Mouse (Mus musculus) spleen, adult 2 months (tissue): ENCODE measurements around the gene Grtp1. TPM values are rescaled to one million over a fixed set of nuclear protein-coding genes. Genes with fewer than 3 reads are reported as not detected.

Experiments used
- DNase-seq, 2 experiments: peaks; one replicate each; pipeline versions ENCODE4 v3.0.0 to v3.0.0-alpha.2; 2012 to 2021; ENCODE audit warnings: low spot score in 2 of 2, low read depth in 1 of 2
- H3K27ac ChIP-seq: fragments of 200-500 bp; 2 replicates; pipeline ENCODE4 v1.5.1; 2012; ENCODE audit warnings: low read length, inconsistent platforms; ENCODE audit not compliant: insufficient read depth
- H3K27me3 ChIP-seq: fragments of 200-500 bp; 2 replicates; pipeline ENCODE4 v1.6.1; 2012; ENCODE audit warnings: mild to moderate bottlenecking, moderate library complexity, low read length, inconsistent platforms; ENCODE audit not compliant: control insufficient read depth, insufficient read depth
- H3K36me3 ChIP-seq: fragments of 200-500 bp; 2 replicates; pipeline ENCODE4 v1.6.1; 2012; ENCODE audit warnings: mild to moderate bottlenecking, low read length, inconsistent platforms; ENCODE audit not compliant: control insufficient read depth, insufficient read depth
- H3K4me1 ChIP-seq: fragments of 200-500 bp; 2 replicates; pipeline ENCODE4 v1.6.1; 2011; ENCODE audit warnings: inconsistent platforms; ENCODE audit not compliant: control insufficient read depth, insufficient read depth, insufficient read length
- H3K4me3 ChIP-seq: fragments of 200-500 bp; 2 replicates; pipeline ENCODE4 v1.5.1; 2011; ENCODE audit warnings: mild to moderate bottlenecking, inconsistent platforms; ENCODE audit not compliant: insufficient read depth, insufficient read length; ENCODE audit errors: extremely low read depth
- CTCF ChIP-seq: fragments of 200-500 bp; IDR thresholded peaks from 2 replicates; pipeline ENCODE4 v1.5.1; 2011; ENCODE audit warnings: mild to moderate bottlenecking, inconsistent platforms; ENCODE audit not compliant: insufficient read depth, insufficient read length, insufficient replicate concordance; ENCODE audit errors: extremely low read depth
- POLR2A ChIP-seq: fragments of 200-500 bp; IDR thresholded peaks from 2 replicates; pipeline ENCODE4 v1.6.1; 2011; ENCODE audit warnings: low read depth, low read length, inconsistent platforms
- WGBS: fragments of 180-500 bp; shearing (Covaris S2); methylation state at CpG from one replicate; pipeline ENCODE4 v1.1.7; 2018; 5-methylcytosine and 5-hydroxymethylcytosine counted together
- polyA plus RNA-seq: library from polyadenylated mRNA; depleted of rRNA; stranded (reverse); fragments of >200 nt; gene quantifications from 2 replicates; pipeline ENCODE4 v1.2.3, GENCODE M21; 2012

The Grtp1 gene
- polyA plus RNA-seq, 1 experiment = 1.6 TPM

GRCm38 (mm10) chr8:13178137-13178536 lies 22.3 kb downstream of the Grtp1 start:
- H3K4me3 ChIP-seq = no peak overlapping the region
- peaks cover 24% of the 10 kb centered on the region for H3K36me3 ChIP-seq
- no peak for TF ChIP-seq CTCF
- TF ChIP-seq POLR2A = no peak
- no peaks in the 10 kb centered on the region for H3K27me3 ChIP-seq
- no peak for DNase-seq
- H3K4me1 ChIP-seq = no peaks in the 10 kb centered on the region
- WGBS = 87% methylated on average over 5 of the region's 5 CpGs
- no peak overlapping the region for H3K27ac ChIP-seq

DNA sequence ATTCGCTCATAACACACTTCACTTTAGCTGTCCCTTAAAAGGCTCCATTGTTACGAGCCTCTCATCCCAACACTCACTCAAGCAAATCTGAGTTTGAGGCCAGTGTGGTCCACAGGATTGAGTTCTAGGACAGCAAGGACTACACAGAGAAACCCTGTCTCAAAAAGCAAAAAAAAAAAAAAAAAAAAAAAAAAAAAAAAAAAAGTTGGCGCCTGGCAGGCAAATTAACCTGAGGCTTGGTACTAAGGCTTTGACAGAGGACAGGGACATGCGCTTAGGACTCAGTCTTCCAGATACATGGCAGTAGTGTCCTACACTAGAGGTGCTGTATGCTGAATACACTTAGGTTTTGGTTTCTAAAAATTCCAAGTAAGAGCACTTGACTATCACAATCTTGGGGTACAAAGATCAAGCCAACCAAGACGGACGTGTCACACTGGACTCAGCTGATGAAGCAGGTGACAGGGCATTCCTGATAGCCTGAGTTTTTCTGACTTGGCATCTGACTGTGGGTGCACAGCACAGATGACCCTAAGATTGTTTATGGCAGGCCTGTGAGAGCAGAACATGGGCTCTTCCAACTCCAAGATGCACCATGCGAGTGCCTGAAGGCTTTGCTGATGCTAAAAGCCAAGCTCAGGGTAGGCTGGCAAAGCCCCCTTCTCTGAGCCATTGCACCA lies 23.1 kb downstream of the Grtp1 start:
- H3K27ac ChIP-seq = no peak overlapping the region
- no peak overlapping the region for H3K4me3 ChIP-seq
- whole genome bisulfite sequencing = 90% methylated on average over 7 of the region's 7 CpGs
- H3K4me1 ChIP-seq = no peaks in the 10 kb centered on the region
- TF ChIP-seq POLR2A (no peak), CTCF (no peak)
- H3K27me3 ChIP-seq = no peaks in the 10 kb centered on the region
- peaks cover 27% of the 10 kb centered on the region for H3K36me3 ChIP-seq
- DNase-seq = no peak

DNA sequence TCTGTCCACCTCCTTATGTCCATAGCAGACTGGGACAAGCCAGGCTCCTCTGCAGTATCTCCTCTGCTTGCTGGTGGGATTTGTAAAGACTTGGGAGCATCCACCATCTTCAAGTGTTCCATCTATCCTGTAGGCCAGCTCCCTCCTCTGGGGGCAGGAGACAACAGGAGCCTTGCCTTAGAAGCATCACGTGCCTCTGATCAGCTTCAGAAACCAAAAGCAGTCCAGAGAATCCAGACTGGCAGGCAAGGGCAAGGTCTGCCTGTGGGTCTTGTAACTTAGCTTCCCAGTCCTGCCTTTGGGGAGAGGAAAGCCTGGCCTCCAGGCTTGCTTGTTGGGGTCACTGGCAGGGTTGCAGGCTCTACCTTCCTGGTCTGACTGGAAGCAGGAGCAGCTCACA lies 24.8 kb downstream of the Grtp1 start:
- WGBS = 97% methylated on average over 1 of the region's 1 CpGs

DNA sequence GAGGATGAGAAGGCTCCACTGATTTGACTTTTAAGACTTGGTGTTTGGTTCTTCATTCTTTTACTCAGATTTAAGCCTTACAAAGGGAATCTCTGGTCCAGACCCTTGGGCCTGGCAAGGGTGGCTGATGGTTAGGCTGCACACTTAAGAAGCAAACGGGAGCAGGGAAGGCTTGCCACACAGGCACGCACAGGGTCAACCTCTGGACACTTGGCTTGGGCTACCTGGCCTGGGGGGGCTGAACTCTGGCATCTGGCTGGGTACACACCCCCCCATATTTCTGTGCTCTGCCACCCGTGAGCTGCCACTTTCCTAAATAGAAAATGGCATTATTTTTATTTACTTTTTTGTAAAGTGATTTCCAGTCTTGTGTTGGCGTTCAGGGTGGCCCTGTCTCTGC lies 25.6 kb downstream of the Grtp1 start:
- Histone ChIP-seq H3K27ac (no peak overlapping the region), H3K36me3 (peaks cover 36% of the 10 kb centered on the region), H3K4me1 (no peaks in the 10 kb centered on the region), H3K4me3 (no peak overlapping the region), H3K27me3 (no peaks in the 10 kb centered on the region)
- DNase-seq = no peak
- TF ChIP-seq CTCF (no peak), POLR2A (no peak)
- 92% methylated on average over 4 of the region's 4 CpGs for WGBS

More for the DNA sequence above, 24.8 kb downstream of the Grtp1 start:
- no peak for DNase-seq
- Histone ChIP-seq H3K27me3 (no peaks in the 10 kb centered on the region), H3K4me3 (no peak overlapping the region), H3K4me1 (no peaks in the 10 kb centered on the region), H3K27ac (no peak overlapping the region), H3K36me3 (peaks cover 33% of the 10 kb centered on the region)
- TF ChIP-seq CTCF (no peak), POLR2A (no peak)

DNA sequence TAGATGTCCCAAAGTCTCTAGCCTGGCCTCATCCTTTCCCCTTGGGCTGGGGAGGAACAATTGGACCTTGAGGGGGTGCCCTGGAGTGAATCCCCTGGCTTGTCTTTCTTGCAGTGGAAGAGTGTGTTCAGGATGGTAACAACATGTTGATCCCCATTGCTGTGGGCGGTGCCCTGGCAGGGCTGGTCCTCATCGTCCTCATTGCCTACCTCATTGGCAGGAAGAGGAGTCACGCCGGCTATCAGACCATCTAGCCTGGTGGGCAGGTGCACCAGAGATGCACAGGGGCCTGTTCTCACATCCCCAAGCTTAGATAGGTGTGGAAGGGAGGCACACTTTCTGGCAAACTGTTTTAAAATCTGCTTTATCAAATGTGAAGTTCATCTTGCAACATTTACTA lies 26.1 kb downstream of the Grtp1 start:
- H3K4me3 ChIP-seq = no peak overlapping the region
- no peak overlapping the region for H3K27ac ChIP-seq
- no peaks in the 10 kb centered on the region for H3K27me3 ChIP-seq
- 95% methylated on average over 4 of the region's 4 CpGs for WGBS
- no peaks in the 10 kb centered on the region for H3K4me1 ChIP-seq
- TF ChIP-seq CTCF (no peak), POLR2A (no peak)
- peaks cover 37% of the 10 kb centered on the region for H3K36me3 ChIP-seq
- DNase-seq = no peak

- peaks cover 42% of the 10 kb centered on the region for H3K36me3 ChIP-seq
- H3K27me3 ChIP-seq = no peaks in the 10 kb centered on the region
- TF ChIP-seq CTCF (no peak), POLR2A (no peak)
- H3K4me1 ChIP-seq = no peaks in the 10 kb centered on the region
- 37% methylated on average over 1 of the region's 1 CpGs for WGBS
- no peak for DNase-seq
- no peak overlapping the region for H3K27ac ChIP-seq
- H3K4me3 ChIP-seq = no peak overlapping the region
Measured at GRCm38 (mm10) chr8:13170510-13170909, 29.9 kb downstream of the Grtp1 start.

GRCm38 (mm10) chr8:13164361-13164760 lies 36.1 kb downstream of the Grtp1 start:
- TF ChIP-seq POLR2A (no peak), CTCF (no peak)
- no peaks in the 10 kb centered on the region for H3K27me3 ChIP-seq
- no peak for DNase-seq
- 87% methylated on average over 5 of the region's 5 CpGs for WGBS
- no peak overlapping the region for H3K4me3 ChIP-seq
- peaks cover 11% of the 10 kb centered on the region for H3K36me3 ChIP-seq
- peaks cover 3% of the 10 kb centered on the region for H3K4me1 ChIP-seq
- H3K27ac ChIP-seq = no peak overlapping the region

DNA sequence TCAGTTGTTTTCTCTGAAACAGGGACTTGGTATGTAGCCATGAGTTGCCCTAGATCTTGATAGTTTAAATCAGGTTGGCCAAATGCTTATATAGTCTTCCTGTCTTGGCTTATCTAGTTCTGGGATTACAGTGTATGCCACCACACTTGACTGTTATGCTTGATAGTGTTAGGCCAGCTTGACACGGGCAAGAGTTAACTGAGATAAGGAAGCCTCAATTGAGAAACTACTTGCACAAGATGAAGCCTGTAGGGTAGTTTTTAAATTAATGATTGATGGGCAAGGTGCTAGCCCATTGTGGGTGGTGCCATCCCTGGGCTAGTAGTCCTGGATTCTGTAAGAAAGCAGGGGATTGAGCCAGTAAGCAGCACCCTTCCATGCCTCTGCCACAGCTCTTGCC lies 36.9 kb downstream of the Grtp1 start:
- Histone ChIP-seq H3K27ac (no peak overlapping the region), H3K4me1 (peaks cover 3% of the 10 kb centered on the region), H3K36me3 (peaks cover 11% of the 10 kb centered on the region), H3K27me3 (no peaks in the 10 kb centered on the region), H3K4me3 (no peak overlapping the region)
- TF ChIP-seq CTCF (no peak), POLR2A (no peak)
- 76% methylated on average over 1 of the region's 1 CpGs for WGBS
- no peak for DNase-seq
